Mouse (Mus musculus) lung, embryonic 16.5 days (tissue): ENCODE data around the gene Tfg. TPM values are rescaled to one million over a fixed set of nuclear protein-coding genes. Genes with fewer than 3 reads are reported as not detected.
A peak's percentile ranks its signal among the peaks of the same experiment; 100 is the strongest.

Source experiments
- ATAC-seq: fragments of 200-750 bp; cut with Nextera tagmentation; 2 replicates; pipeline ENCODE4 v1.8.0; 2017; ENCODE audit warnings: low read depth, mild to moderate bottlenecking, moderate library complexity
- H3K27ac ChIP-seq: fragments of 300-500 bp; sonication (generic); 2 replicates; pipeline ENCODE4 v1.5.1; 2014; ENCODE audit warnings: mild to moderate bottlenecking, control low read depth, low read length
- H3K27me3 ChIP-seq: fragments of 300-500 bp; sonication (generic); 2 replicates; pipeline ENCODE4 v1.6.1; 2014; ENCODE audit warnings: low read depth, low read length, mixed read lengths; ENCODE audit not compliant: control insufficient read depth, insufficient read depth
- H3K36me3 ChIP-seq: fragments of 300-500 bp; sonication (generic); 2 replicates; pipeline ENCODE4 v1.6.1; 2014; ENCODE audit warnings: low read length; ENCODE audit not compliant: control insufficient read depth, insufficient read depth
- H3K4me1 ChIP-seq: fragments of 300-500 bp; sonication (generic); replicated peaks from 2 replicates; pipeline ENCODE4 v1.6.1; 2014; ENCODE audit warnings: low read length, mixed read lengths; ENCODE audit not compliant: control insufficient read depth, insufficient read depth
- H3K4me2 ChIP-seq: fragments of 300-500 bp; sonication (generic); 2 replicates; pipeline ENCODE4 v1.6.1; 2014; ENCODE audit warnings: low read depth, low read length, control low read depth
- H3K4me3 ChIP-seq: fragments of 300-500 bp; sonication (generic); 2 replicates; pipeline ENCODE4 v1.5.1; 2014; ENCODE audit warnings: mild to moderate bottlenecking, low read length, control low read depth
- H3K9ac ChIP-seq: fragments of 300-500 bp; sonication (generic); 2 replicates; pipeline ENCODE4 v1.6.1; 2014; ENCODE audit warnings: low read length, control low read depth
- H3K9me3 ChIP-seq: fragments of 300-500 bp; sonication (generic); 2 replicates; pipeline ENCODE4 v1.6.1; 2016; ENCODE audit warnings: low read length; ENCODE audit not compliant: control insufficient read depth
- WGBS: fragments of 180-500 bp; shearing (Covaris S2); extraction: QIAGEN DNeasy Blood & Tissue Kit; methylation state at CpG from one replicate; pipeline ENCODE4 v1.1.7; 2014; 5-methylcytosine and 5-hydroxymethylcytosine counted together
- polyA plus RNA-seq: library from polyadenylated mRNA; unstranded; fragments of >200 nt; fragmentation: Nextera tagmentation; extraction: Ambion mirVana; gene quantifications from 2 replicates; pipeline ENCODE4 v1.2.1, GENCODE M21; 2015

Gene Tfg
- 128 and 144 TPM in 2 replicates for polyA plus RNA-seq

DNA sequence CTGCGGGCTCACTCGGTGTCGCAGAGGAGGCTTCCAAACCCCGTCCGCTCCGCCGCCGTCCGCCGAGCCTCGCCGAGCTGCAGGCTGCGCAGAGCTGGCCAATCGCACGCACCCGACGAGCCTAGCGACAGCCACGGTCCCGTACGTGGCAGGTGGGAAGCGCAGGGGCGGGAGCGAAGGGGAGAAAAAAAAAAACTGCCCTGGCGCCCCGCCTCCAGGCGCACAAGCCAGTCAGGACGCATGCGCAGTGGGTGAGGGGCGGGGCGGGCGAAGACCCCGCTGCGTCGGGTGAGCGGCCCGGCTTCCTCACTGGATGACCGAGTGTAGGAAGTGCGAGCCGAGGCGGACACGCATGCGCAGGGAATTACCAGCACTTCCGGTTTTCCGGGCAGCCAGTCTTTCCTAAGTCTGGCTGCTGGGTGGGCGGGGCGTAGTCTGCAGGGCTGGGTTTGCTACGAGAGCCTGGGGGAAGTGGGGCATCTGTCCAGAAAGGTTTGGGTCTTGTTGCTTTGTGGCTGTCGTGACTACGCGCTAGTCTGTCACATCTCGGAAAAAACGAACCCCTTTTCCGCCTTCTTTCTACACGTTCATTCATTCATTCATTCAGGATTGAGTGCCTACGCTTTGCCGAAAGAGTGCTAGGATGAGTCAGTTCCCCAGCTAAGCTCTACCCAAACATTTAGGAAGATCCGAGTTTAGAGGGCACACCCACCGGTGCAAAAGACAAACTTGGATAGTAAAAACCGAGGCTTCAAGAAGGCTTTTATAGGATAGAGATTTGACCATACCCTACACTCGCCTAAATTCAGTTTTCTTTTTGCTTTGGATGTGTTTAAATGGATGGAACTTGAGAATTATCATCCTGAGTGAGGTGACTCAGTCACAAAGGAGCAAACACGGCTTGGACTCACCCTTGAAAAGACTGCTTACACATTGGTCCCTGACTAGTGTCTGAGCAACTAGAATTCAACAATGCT is at the start of gene Tfg:
TSS of gene Tfg (minus strand) at position 227 of the 977 bp plus-strand sequence.
- Histone ChIP-seq H3K9me3 (no peaks in the 10 kb centered on the region), H3K4me3 (peak within 1 kb of the TSS; percentile 90), H3K4me2 (peak within 1 kb of the TSS; percentile 71), H3K9ac (peak within 1 kb of the TSS; percentile 93), H3K27ac (peak within 1 kb of the TSS; percentile 98), H3K4me1 (peaks cover 18% of the 10 kb centered on the region; the same call in 1 of the 2 replicates), H3K27me3 (no peaks in the 10 kb centered on the region), H3K36me3 (0 out of 2 replicates have a peak, but pooled peaks cover 1% of the 10 kb centered on the region)
- ATAC-seq: peak; percentile 97
- under 1% methylated on average over 54 of the region's 62 CpGs for WGBS

DNA sequence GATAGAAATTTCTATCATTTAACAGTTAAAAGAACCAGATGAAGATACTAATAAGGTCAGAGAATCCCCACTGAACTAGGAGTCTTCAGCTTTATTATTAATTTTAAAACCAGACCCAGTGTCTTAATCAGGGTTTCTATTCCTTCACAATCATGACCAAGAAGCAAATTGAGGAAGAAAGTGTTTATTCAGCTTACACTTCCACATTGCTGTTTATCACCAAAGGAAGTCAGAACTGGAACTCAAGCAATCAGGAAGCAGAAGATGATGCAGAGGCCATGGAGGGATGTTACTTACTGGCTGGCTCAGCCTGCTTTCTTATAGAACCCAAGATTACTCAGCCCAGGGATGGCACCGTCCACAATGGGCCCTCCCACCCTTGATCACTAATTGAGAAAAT is 11.8 kb upstream of the Tfg start:
- WGBS: 13% methylated on average over 1 of the region's 1 CpGs
- Histone ChIP-seq H3K9ac (no peak overlapping the region), H3K36me3 (no peaks in the 10 kb centered on the region), H3K27me3 (no peaks in the 10 kb centered on the region), H3K4me1 (no peaks in the 10 kb centered on the region), H3K4me2 (no peak overlapping the region), H3K27ac (no peak overlapping the region), H3K4me3 (no peak overlapping the region), H3K9me3 (no peaks in the 10 kb centered on the region)
- no peak for ATAC-seq

DNA sequence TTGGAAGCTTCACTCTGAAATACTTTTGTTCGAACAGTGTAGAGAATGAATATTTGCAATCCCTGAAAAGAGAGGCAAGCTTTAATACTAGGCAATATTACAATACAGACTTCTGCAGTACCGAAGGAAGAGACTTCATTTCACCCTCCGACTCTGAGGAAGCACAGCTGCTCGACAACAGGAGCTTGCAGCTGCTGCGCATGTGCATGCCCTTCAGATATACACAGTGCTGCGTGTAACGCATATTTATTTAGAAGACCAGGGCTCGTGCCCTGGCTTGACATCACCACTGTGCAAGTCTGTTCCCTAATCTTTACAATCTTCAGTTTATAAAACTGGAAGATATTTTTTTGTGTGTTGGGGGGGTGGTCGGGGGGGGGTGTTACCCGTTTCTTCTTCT is 7.7 kb upstream of the Tfg start:
- Histone ChIP-seq H3K4me1 (no peaks in the 10 kb centered on the region), H3K36me3 (no peaks in the 10 kb centered on the region), H3K9me3 (no peaks in the 10 kb centered on the region), H3K27me3 (no peaks in the 10 kb centered on the region), H3K27ac (no peak overlapping the region), H3K4me3 (no peak overlapping the region), H3K9ac (no peak overlapping the region), H3K4me2 (peak overlapping the region; percentile 4)
- 43% methylated on average over 10 of the region's 10 CpGs for WGBS
- ATAC-seq: peak; percentile 56

- no peak overlapping the region for H3K4me2 ChIP-seq
- H3K36me3 ChIP-seq: no peaks in the 10 kb centered on the region
- no peaks in the 10 kb centered on the region for H3K9me3 ChIP-seq
- 0 out of 2 replicates have a peak, but pooled peaks cover 4% of the 10 kb centered on the region for H3K4me1 ChIP-seq
- H3K27me3 ChIP-seq: no peaks in the 10 kb centered on the region
- ATAC-seq: no peak
- WGBS: 35% methylated on average over 4 of the region's 4 CpGs
- H3K9ac ChIP-seq: no peak overlapping the region
- H3K27ac ChIP-seq: no peak overlapping the region
- H3K4me3 ChIP-seq: no peak overlapping the region
Observed at GRCm38 (mm10) chr16:56722357-56722756, 5.1 kb upstream of the Tfg start.

GRCm38 (mm10) chr16:56719031-56719430 is 1.8 kb upstream of the Tfg start:
- Histone ChIP-seq H3K4me3 (no peak overlapping the region), H3K9ac (no peak overlapping the region), H3K27me3 (no peaks in the 10 kb centered on the region), H3K9me3 (no peaks in the 10 kb centered on the region), H3K4me2 (no peak overlapping the region), H3K4me1 (peaks cover 18% of the 10 kb centered on the region; the same call in 1 of the 2 replicates), H3K27ac (no peak overlapping the region), H3K36me3 (no peaks in the 10 kb centered on the region)
- no peak for ATAC-seq

DNA sequence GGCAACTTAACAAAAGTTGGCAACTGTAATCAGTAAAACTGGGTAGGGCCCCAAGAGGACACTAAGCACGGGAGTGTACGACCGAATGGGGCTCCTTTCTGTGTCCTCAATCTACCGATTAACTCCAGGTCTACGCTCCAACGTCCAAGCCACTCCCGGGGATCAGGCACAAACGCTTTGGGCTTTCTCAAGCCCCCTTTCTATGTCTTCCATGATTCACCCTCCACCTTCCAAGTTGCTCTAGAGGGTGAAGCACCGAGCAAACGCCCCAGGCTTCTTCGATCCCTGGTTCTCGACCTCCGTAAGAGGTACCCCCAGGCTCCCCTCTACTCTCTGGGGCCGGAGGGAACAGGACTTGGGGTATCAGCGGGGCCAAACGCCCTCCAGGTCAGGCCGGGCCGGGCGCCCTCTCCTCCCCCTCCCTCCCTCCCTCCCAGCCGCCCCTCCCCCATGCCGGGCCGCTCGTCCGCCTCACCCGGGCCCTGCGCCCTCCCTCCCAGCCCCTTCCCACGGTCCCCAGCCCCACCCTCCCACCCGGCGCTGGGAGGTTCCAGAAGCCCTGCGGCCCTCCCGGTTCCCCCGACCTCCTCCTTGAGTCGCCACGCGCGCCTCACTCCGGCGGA is 582 bp downstream of the Tfg start:
- Histone ChIP-seq H3K9me3 (no peaks in the 10 kb centered on the region), H3K36me3 (peaks cover 5% of the 10 kb centered on the region; the same call in 1 of the 2 replicates), H3K27me3 (no peaks in the 10 kb centered on the region), H3K9ac (peak overlapping the region; percentile 93), H3K27ac (peak overlapping the region; percentile 98), H3K4me3 (peak overlapping the region; percentile 90), H3K4me1 (peaks cover 18% of the 10 kb centered on the region; the same call in 1 of the 2 replicates), H3K4me2 (peak overlapping the region; percentile 71)
- ATAC-seq: peak; percentile 74
- WGBS: under 1% methylated on average over 26 of the region's 38 CpGs

GRCm38 (mm10) chr16:56715608-56716007 is 1.6 kb downstream of the Tfg start:
- Histone ChIP-seq H3K4me1 (peaks cover 18% of the 10 kb centered on the region; the same call in 1 of the 2 replicates), H3K9ac (0 out of 2 replicates have a peak overlapping the region, but pooled peaks have one; percentile 93), H3K9me3 (no peaks in the 10 kb centered on the region), H3K27ac (no peak overlapping the region), H3K4me2 (peak overlapping the region; percentile 71), H3K27me3 (no peaks in the 10 kb centered on the region), H3K4me3 (peak overlapping the region; percentile 90), H3K36me3 (peaks cover 8% of the 10 kb centered on the region)
- 57% methylated on average over 3 of the region's 3 CpGs for WGBS
- ATAC-seq: no peak

DNA sequence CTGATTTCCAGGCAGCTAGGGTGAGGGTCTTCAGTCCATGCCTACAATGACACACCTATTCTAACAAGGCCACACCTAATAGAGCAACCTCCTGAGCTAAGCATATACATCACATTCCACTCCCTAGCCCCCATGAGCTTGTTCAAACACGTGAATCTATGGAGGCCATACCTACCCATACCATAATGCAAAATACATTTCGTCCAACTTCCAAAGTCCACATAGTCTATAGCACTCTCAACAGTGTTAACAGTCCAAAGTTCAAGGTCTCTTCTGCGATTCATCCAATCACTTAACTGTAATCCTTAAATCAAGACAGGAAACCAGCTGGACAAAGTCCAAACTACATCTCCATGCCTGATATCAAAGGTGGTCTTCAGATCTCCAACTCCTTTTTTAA is 7.2 kb downstream of the Tfg start:
- no peak overlapping the region for H3K4me3 ChIP-seq
- peaks cover 26% of the 10 kb centered on the region for H3K36me3 ChIP-seq
- no peak overlapping the region for H3K4me2 ChIP-seq
- H3K9me3 ChIP-seq: no peaks in the 10 kb centered on the region
- ATAC-seq: no peak
- H3K27ac ChIP-seq: no peak overlapping the region
- H3K4me1 ChIP-seq: peaks cover 2% of the 10 kb centered on the region; the same call in 1 of the 2 replicates
- WGBS: 85% methylated on average over 3 of the region's 3 CpGs
- no peaks in the 10 kb centered on the region for H3K27me3 ChIP-seq
- no peak overlapping the region for H3K9ac ChIP-seq

DNA sequence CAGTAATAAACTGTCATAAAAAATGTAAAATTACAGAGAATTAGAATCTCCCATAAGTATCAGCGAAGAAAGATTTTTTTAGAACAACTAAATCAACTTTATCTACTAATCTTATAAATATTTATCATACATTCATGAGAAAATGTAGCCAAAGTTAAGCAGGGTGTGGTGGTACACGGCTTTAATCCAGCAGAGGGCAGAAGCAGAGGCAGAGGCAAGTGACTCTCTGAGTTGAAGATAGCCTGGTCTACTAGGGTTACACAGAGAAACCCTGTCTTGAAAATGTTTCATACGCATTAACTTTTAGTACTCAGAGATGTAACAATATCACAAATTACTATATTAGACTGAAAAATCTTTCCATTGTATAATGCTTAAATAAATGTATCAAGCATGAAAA is 11.5 kb downstream of the Tfg start:
- H3K27ac ChIP-seq: no peak overlapping the region
- H3K4me1 ChIP-seq: no peaks in the 10 kb centered on the region
- 76% methylated on average over 3 of the region's 3 CpGs for WGBS
- ATAC-seq: no peak
- H3K9ac ChIP-seq: no peak overlapping the region
- no peak overlapping the region for H3K4me3 ChIP-seq
- H3K9me3 ChIP-seq: no peaks in the 10 kb centered on the region
- H3K36me3 ChIP-seq: peaks cover 30% of the 10 kb centered on the region
- H3K4me2 ChIP-seq: no peak overlapping the region
- H3K27me3 ChIP-seq: no peaks in the 10 kb centered on the region
